Mouse (Mus musculus): Measurements from ENCODE around the gene Cstb. TPM values are rescaled to one million over a fixed set of nuclear protein-coding genes. Genes with fewer than 3 reads are reported as not detected.

Cstb gene
- polyA plus RNA-seq, 1 experiment from 2014 or later, result 83.9 TPM

DNA sequence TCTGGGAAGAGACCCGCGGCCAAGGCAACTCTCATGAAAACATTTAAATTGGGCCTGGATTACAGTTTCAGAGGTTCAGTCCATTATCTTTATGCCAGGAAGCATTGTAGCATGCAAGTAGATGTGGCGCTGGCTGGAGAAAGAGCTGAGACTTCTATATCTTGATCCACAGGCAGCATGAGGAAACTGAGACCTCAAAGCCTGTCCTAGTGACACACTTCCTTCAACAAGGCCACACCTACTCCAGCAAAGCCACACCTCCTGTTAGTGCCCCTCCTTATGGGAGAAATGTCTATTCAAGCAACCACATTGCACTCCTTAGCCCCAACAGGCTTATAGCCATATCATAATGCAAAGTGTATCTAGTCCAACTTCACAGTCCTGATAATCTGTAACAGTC is 2.9 kb upstream of the Cstb start:
- Histone ChIP-seq H3K4me1 (peaks cover 16% of the 10 kb centered on the region), H3K27ac (no peak overlapping the region), H3K27me3 (replicated peaks) (no peaks in the 10 kb centered on the region), H3K36me3 (replicated peaks) (peaks cover 3% of the 10 kb centered on the region; the same call in 1 of the 2 replicates), H3K9me3 (no peaks in the 10 kb centered on the region), H3K4me3 (no peak overlapping the region), H3K9ac (no peak overlapping the region), H3K4me2 (no peak overlapping the region)
- 90% methylated on average over 3 of the region's 3 CpGs for WGBS
- ATAC-seq (replicated peaks), result no peak

DNA sequence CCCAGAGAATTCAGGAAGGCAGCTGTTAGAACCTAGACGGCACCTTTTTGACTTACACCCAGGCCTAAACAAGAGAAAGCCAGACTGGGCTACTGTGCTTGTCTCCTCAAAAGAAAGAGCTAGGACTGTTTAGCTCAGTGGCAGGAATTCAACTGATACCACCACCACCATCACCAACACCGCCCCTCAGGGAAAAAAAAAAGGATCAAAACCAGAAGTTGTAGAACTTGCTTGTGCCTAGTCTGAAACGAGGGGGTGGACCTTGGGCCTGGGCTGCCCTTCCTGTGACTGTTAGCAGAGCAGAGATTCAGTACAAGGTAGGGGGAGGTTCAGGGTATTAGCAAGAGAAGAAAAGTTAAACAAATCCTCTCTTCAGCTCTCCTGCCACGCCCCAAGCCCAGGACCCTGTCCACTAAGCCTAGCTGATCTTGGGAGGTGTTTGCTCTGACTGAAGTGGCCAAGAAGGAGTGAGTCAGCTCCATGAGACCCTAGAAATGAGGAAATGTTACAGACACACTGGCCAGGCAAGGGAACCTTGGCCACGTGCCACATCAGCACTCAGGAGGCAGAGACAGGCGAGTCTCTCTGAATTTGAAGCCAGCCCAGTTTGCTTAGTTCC is 757 bp downstream of the Cstb start:
- 51% methylated on average over 6 of the region's 6 CpGs for WGBS

DNA sequence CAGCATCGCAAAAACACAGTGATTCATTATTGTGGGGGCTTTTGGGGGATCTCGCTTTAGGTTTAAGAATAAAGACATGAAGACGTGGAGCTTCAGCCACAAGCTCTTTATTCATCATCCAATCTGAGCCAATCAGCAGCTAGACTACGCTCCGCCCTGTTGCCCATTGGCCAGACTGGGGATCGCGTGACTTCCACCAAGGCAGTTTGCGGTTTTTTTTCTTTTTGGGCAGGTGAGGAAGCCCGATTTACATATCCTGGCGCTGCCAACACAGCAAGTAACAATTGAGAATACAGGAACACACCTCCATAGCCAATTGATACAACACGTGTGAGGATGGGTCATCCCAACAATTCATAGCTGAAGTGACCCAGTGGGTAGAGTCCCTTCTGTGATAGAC is 2.6 kb downstream of the Cstb start:
- 93% methylated on average over 11 of the region's 11 CpGs for WGBS
- H3K36me3 ChIP-seq (replicated peaks), result peaks cover 14% of the 10 kb centered on the region
- H3K4me1 ChIP-seq, result peaks cover 16% of the 10 kb centered on the region
- no peak overlapping the region for H3K9ac ChIP-seq
- H3K9me3 ChIP-seq, result no peaks in the 10 kb centered on the region
- no peaks in the 10 kb centered on the region for H3K27me3 ChIP-seq (replicated peaks)
- no peak overlapping the region for H3K4me3 ChIP-seq
- no peak for ATAC-seq (replicated peaks)
- H3K27ac ChIP-seq, result no peak overlapping the region
- H3K4me2 ChIP-seq, result no peak overlapping the region

More for the DNA sequence above, 757 bp downstream of the Cstb start:
- Histone ChIP-seq H3K4me1 (peaks cover 16% of the 10 kb centered on the region), H3K36me3 (replicated peaks) (peaks cover 14% of the 10 kb centered on the region), H3K27me3 (replicated peaks) (no peaks in the 10 kb centered on the region), H3K9ac (peak overlapping the region; percentile 89), H3K9me3 (no peaks in the 10 kb centered on the region), H3K4me3 (peak overlapping the region; percentile 75), H3K27ac (peak overlapping the region; percentile 72), H3K4me2 (peak overlapping the region; percentile 71)
- ATAC-seq (replicated peaks), result peak; percentile 10

DNA sequence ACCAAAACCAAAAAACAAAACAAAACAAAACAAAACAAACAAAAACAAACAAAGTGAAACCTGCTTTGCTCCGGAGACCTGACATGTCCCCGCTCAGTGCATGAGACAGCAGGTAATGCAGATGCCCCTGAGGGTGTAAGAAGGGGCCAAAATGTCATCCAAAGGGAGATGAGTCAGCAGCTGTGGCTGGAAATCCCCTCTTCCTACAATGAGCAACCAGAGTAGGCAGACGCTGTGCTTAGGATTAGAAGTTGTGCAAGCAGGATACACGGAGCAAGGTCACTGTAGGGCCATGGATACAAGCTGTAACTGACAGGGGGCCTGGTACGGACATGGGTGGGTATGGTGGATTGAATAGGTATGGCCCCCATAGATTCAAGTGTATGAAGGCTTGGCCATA is 3.7 kb downstream of the Cstb start:
- Histone ChIP-seq H3K9ac (no peak overlapping the region), H3K4me1 (peaks cover 16% of the 10 kb centered on the region), H3K9me3 (no peaks in the 10 kb centered on the region), H3K4me3 (no peak overlapping the region), H3K36me3 (replicated peaks) (peaks cover 14% of the 10 kb centered on the region), H3K4me2 (no peak overlapping the region), H3K27me3 (replicated peaks) (no peaks in the 10 kb centered on the region), H3K27ac (no peak overlapping the region)
- ATAC-seq (replicated peaks), result no peak
- 90% methylated on average over 5 of the region's 5 CpGs for WGBS

DNA sequence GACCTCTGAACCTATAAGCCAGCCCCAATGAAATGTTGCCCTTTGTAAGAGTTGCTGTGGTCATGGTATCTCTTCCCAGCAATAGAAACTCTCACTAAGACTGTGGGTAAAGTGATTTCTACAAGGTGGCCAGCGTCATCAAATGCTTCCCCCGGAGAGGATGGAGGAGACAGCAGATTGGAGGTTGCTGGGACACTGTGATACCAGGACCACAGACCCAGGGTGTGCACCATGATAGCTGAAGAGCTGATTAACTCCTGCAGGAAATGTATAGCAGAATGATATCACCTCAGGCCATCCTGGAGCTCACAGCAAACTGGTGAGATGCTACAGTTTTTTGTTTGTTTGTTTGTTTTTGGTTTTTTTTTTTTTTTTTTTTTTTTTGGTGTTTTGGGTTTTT is 4.3 kb downstream of the Cstb start:
- 92% methylated on average over 2 of the region's 2 CpGs for WGBS
- Histone ChIP-seq H3K4me2 (no peak overlapping the region), H3K36me3 (replicated peaks) (peaks cover 14% of the 10 kb centered on the region), H3K4me3 (no peak overlapping the region), H3K27ac (no peak overlapping the region), H3K9me3 (no peaks in the 10 kb centered on the region), H3K27me3 (replicated peaks) (no peaks in the 10 kb centered on the region), H3K4me1 (peaks cover 16% of the 10 kb centered on the region), H3K9ac (no peak overlapping the region)
- no peak for ATAC-seq (replicated peaks)

DNA sequence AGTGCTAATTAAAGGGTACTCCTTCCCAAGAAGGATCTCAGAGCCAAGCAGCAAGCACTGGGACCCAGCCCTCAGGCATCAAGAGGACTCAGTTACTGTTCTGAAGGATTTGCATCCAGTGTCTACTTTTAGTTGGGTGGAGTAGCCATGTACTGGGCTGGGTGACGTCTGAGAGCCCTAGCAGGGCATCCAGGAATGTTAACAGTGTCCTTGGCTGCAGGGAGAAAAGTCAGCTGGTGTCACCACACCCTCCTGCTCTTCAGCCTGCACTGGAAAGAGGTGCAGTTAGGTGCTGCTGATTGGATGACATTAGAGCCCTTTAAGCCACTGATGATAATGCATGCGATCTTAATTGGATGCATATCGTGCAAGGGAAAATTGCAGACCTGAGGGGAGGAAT is 7.4 kb downstream of the Cstb start:
- no peaks in the 10 kb centered on the region for H3K4me1 ChIP-seq
- H3K27me3 ChIP-seq (replicated peaks), result no peaks in the 10 kb centered on the region
- H3K9me3 ChIP-seq, result no peaks in the 10 kb centered on the region
- H3K4me3 ChIP-seq, result no peak overlapping the region
- peaks cover 9% of the 10 kb centered on the region for H3K36me3 ChIP-seq (replicated peaks)
- no peak overlapping the region for H3K4me2 ChIP-seq
- no peak overlapping the region for H3K9ac ChIP-seq
- WGBS, result 72% methylated on average over 3 of the region's 3 CpGs
- ATAC-seq (replicated peaks), result no peak
- no peak overlapping the region for H3K27ac ChIP-seq

DNA sequence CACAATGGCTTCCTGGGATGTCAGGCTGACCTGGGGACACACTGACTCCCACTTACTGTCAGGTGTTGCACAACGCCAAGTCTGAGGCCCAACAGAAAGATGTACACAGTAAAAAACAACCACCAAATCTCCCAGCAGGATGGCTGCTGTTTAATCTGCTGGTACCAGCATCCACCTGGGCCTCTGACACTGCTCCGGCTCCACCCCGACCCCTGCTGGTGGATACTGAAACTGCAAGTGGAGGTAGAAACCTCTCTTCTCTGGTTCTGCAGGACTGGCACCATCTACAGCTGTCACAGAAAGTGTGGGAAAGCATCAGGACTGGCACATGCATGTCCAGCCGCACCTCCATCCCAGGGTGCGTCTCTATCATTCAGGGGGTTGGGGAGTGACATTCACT is 12.6 kb downstream of the Cstb start:
- H3K4me1 ChIP-seq, result no peaks in the 10 kb centered on the region
- 12% methylated on average over 5 of the region's 5 CpGs for WGBS
- no peaks in the 10 kb centered on the region for H3K9me3 ChIP-seq
- no peak overlapping the region for H3K4me2 ChIP-seq
- no peak overlapping the region; the same call in 1 of the 2 replicates for H3K27ac ChIP-seq
- H3K36me3 ChIP-seq (replicated peaks), result peaks cover 6% of the 10 kb centered on the region; the same call in 1 of the 2 replicates
- ATAC-seq (replicated peaks), result peak; percentile 26
- H3K9ac ChIP-seq, result no peak overlapping the region
- no peaks in the 10 kb centered on the region for H3K27me3 ChIP-seq (replicated peaks)
- H3K4me3 ChIP-seq, result no peak overlapping the region

DNA sequence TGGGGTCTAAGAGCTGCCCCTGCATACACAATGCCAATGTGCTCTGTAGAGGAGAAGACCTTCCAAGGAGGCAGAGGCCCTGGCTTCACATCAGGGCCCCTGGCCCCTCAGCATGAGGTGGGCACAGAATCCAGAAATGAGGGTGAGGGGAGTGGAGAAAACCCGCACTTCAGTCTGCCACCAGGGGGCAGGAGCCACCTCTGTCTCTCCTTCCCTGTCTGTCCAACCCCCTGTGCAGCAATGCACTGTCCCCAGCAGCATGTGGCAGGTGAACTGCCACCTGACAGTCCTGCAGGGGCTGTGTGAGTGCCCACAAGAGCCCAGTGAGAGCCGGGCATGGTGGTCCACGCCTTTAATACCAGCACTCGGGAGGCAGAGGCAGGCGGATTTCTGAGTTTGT is 14.1 kb downstream of the Cstb start:
- no peak overlapping the region for H3K4me3 ChIP-seq
- H3K9ac ChIP-seq, result no peak overlapping the region
- H3K9me3 ChIP-seq, result no peaks in the 10 kb centered on the region
- no peaks in the 10 kb centered on the region for H3K27me3 ChIP-seq (replicated peaks)
- H3K27ac ChIP-seq, result no peak overlapping the region
- H3K36me3 ChIP-seq (replicated peaks), result peaks cover 12% of the 10 kb centered on the region; the same call in 1 of the 2 replicates
- no peaks in the 10 kb centered on the region for H3K4me1 ChIP-seq
- H3K4me2 ChIP-seq, result no peak overlapping the region
- WGBS, result 66% methylated on average over 5 of the region's 5 CpGs
- ATAC-seq (replicated peaks), result no peak

DNA sequence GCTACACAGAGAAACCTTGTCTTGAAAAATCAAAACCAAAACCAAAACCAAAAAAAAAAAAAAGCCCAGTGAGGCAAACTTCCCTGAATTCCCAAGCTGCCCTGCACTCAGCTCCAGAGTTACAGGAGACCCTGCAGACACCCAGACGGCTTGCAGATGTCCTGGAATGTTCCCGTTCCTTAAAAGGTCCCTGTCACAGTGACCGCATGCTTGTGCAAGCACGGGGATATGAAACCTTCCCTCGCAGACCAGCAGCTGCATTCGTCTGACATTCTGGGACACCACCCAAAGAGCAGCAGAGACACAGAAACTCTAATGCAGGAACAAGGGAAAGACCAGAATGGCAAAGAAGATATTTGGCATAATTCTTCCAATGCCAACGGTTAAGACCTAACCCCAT is 14.5 kb downstream of the Cstb start:
- H3K9ac ChIP-seq, result no peak overlapping the region
- H3K9me3 ChIP-seq, result no peaks in the 10 kb centered on the region
- no peaks in the 10 kb centered on the region for H3K4me1 ChIP-seq
- H3K36me3 ChIP-seq (replicated peaks), result peaks cover 12% of the 10 kb centered on the region; the same call in 1 of the 2 replicates
- H3K27me3 ChIP-seq (replicated peaks), result no peaks in the 10 kb centered on the region
- ATAC-seq (replicated peaks), result no peak
- 87% methylated on average over 7 of the region's 7 CpGs for WGBS
- no peak overlapping the region for H3K4me3 ChIP-seq
- no peak overlapping the region for H3K27ac ChIP-seq
- H3K4me2 ChIP-seq, result no peak overlapping the region

DNA sequence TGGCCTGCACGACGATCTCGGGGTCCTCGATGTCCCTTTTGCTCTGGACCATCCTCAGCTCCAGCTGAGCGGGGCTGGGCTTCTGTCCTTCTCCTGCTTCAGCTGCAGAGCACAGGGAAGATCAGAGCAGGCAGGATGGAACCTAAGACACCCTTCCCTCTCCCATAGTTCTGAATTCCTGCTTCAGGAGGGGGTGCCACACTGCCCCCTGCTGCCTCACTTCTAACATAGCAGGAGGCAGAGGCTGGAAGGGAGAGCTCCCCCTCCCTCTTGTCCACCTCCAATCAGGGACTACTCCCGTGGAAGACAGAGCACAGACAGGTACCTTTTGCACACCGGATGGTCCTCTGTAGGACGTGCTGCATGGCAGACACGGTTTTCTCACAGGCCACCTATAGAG is 15.3 kb downstream of the Cstb start:
- WGBS, result 66% methylated on average over 9 of the region's 9 CpGs

DNA sequence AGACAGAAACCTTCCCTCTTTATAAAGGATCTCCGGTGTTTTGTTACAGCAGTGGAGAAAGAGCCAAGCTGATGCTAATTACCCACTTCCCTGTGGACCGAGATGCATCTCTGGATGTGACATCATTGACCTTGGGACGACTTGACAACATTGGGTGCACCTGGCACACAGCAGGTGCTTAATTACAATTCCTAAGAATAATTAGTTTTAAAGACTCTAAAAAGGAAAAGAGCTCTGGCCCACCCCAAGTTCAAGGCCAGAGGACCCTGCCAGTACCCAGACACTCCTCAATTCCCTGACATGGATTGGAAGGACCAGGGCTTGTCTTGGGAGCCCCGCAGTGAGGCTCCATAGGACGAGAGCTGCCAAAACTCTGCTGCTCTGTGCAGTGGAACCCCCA is 16.1 kb downstream of the Cstb start:
- Histone ChIP-seq H3K27ac (no peak overlapping the region), H3K9ac (no peak overlapping the region), H3K36me3 (replicated peaks) (peaks cover 12% of the 10 kb centered on the region; the same call in 1 of the 2 replicates), H3K4me3 (no peak overlapping the region), H3K9me3 (no peaks in the 10 kb centered on the region), H3K4me2 (no peak overlapping the region), H3K4me1 (no peaks in the 10 kb centered on the region), H3K27me3 (replicated peaks) (no peaks in the 10 kb centered on the region)
- WGBS, result 82% methylated on average over 5 of the region's 5 CpGs
- no peak for ATAC-seq (replicated peaks)

More for the DNA sequence above, 15.3 kb downstream of the Cstb start:
- Histone ChIP-seq H3K27ac (no peak overlapping the region), H3K4me2 (no peak overlapping the region), H3K4me1 (no peaks in the 10 kb centered on the region), H3K9me3 (no peaks in the 10 kb centered on the region), H3K27me3 (replicated peaks) (no peaks in the 10 kb centered on the region), H3K36me3 (replicated peaks) (peaks cover 12% of the 10 kb centered on the region; the same call in 1 of the 2 replicates), H3K9ac (no peak overlapping the region), H3K4me3 (no peak overlapping the region)
- no peak for ATAC-seq (replicated peaks)

DNA sequence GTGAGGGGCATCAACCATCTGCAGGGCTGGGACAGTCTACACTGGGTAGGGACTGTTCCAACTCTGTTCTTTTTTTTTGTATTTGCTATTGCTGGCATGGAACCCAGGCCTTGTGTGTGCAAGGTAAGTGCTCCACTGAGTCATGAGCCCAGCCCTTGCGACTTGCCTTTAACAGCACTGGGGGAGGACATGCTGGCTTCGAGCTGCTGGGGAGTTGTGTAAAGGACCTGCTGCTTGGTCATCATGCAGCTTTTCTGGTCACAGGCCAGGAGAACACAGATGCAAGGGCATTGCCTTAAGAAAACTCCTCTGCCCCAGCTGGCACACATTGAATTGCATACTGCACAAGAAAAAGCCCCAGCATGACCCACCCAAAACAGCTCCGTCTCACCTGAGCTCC is 16.8 kb downstream of the Cstb start:
- Histone ChIP-seq H3K9ac (no peak overlapping the region), H3K27ac (no peak overlapping the region), H3K4me3 (no peak overlapping the region), H3K36me3 (replicated peaks) (peaks cover 12% of the 10 kb centered on the region; the same call in 1 of the 2 replicates), H3K4me2 (no peak overlapping the region), H3K9me3 (no peaks in the 10 kb centered on the region), H3K4me1 (no peaks in the 10 kb centered on the region), H3K27me3 (replicated peaks) (no peaks in the 10 kb centered on the region)
- WGBS, result 90% methylated on average over 3 of the region's 3 CpGs
- ATAC-seq (replicated peaks), result no peak

DNA sequence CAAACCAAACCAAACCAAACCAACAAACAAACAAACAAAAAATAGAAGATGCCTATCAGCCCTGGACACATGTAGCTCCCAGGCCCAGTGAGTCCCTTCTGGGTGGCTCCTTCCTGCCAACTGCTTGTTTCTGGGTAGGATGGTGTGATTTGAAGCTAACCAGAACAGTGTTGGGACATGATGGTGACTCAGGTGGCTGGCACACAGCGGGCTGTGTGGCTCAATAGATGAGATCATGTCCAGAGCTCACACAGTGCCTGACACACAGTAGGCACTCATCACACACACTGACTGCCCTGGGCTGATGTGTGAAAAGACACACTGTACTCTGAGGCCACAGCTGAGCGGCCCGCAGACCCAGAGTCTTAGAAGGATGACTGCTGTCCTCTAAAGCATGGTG is 20.7 kb downstream of the Cstb start:
- Histone ChIP-seq H3K4me1 (no peaks in the 10 kb centered on the region), H3K36me3 (replicated peaks) (peaks cover 15% of the 10 kb centered on the region; the same call in 1 of the 2 replicates), H3K9ac (no peak overlapping the region), H3K4me2 (no peak overlapping the region), H3K27ac (no peak overlapping the region), H3K27me3 (replicated peaks) (no peaks in the 10 kb centered on the region), H3K4me3 (no peak overlapping the region), H3K9me3 (no peaks in the 10 kb centered on the region)
- ATAC-seq (replicated peaks), result no peak
- 93% methylated on average over 3 of the region's 3 CpGs for WGBS
